Mouse (Mus musculus): ENCODE data around the gene Dhfr.

Gene Dhfr

GRCm38 (mm10) chr13:92393047-92393661 is 38.6 kb downstream of the Dhfr start:
- no peak for DNase-seq (ENCODE audit: low spot score)

- no peak for DNase-seq (ENCODE audit: low spot score)
These were observed 44.2 kb downstream of the Dhfr start for GRCm38 (mm10) chr13:92398491-92399384.

- DNase-seq (ENCODE audit: low spot score): peak; percentile 47
These were observed 47.5 kb downstream of the Dhfr start for GRCm38 (mm10) chr13:92402063-92402462.

DNA sequence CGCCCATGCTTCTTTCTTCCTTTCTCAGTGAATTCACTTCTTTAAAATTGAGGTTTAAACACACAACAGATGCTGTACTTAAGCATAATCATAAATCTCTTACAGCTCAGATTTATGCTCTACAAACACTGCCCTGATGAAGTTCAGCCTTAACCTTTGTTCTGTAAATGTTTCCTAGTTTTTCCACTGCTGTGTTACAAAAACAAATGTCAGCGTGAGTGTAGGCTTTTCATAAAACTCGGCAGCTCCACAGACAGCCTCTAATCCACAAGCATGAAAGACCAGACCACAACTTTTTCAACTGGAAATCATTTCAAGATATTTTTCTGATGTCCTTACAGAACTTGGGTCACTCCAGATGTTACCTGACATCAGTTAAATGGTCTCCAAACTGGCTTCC is 49.0 kb downstream of the Dhfr start:
- DNase-seq (ENCODE audit: low spot score): no peak

GRCm38 (mm10) chr13:92410486-92410885 is 56.0 kb downstream of the Dhfr start:
- DNase-seq (ENCODE audit: low spot score): no peak

DNA sequence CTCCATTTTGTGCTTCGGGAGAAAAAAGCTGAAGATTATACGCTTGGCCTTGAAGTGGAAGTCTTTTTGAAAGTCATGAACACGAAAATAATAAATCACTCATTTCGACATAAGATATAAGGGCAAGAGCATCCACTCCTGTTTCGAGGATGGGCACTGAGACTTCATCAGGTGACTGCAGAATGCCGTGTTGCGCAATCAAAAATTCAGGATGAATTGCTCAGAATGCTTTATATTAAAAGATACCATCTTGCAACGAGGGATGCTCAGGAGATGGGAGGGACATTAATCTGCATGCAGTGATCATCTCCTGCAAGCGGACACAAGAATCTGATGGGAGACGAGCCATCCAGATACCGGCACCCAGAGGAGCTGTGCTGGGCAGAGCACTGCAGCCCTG is 65.1 kb downstream of the Dhfr start:
- DNase-seq (ENCODE audit: low spot score): no peak

- DNase-seq (ENCODE audit: low spot score): no peak
These were observed 69.2 kb downstream of the Dhfr start for GRCm38 (mm10) chr13:92423711-92424110.

- peak; percentile 80 for DNase-seq (ENCODE audit: low spot score)
These were observed 71.3 kb downstream of the Dhfr start, which contains the start of gene Ankrd34b for GRCm38 (mm10) chr13:92425758-92426264. TSS of gene Ankrd34b (plus strand) at chr13:92425896.

DNA sequence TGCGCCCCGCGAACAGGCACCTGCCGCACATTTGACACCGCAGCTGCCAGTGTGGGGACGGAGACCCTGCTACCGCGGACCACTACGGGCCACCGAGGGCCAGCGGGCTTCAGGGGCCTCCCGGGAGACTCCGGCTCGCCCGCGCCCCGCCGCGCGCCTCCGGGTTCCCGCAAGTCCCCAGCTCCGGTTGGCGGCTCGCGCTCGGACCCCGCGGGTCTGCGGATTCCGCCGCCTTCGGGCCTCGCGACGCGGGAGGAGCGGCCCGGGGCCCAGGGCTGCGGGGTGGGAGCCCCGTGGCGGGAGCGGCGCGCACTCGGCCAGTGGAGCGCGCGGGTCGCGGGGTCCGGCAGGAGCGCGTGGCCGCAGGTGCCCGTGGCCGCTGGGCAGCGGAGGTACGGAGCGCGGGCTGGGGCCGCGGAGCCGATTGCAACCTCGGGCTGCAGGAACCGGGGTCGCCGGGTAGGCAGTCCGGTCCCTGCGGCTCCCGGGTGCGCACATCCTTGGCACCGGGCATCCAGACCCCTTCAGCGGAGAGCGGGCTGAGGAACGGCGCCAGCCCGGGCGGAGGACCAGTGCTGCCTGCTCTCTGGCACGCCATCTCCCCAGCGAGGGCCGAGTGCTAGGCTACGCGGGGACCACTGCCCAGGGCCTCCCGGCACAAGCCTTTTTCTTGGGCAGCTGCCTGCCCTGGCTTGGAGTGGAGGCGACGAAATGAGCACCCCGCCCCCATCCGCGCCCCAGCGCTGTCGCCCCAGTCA is 71.9 kb downstream of the Dhfr start:
- DNase-seq (ENCODE audit: low spot score): peak; percentile 50

DNA sequence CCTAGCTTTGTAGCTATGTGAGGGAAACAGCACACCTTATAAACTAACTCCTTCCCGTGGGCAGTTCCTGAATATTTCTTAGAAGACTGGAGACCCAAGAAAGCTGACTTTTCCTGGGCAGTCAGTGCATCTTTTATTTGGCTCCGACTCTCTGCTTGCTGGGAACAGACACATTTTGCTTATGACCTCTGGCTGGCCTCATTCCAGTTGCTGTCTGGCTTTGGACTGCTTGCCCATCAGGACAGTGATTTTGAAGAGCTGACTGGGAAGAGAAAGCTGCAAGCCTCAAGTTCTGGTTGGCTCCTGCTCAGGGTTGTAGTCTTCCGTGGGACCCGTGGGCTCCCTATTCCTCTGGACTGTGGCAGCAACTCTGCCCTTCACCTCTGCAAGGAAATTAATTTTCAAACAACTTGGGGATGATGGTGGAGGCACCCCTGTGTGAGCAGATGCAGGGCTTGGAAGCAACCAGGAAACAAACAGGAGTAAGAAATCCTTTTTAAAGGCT is 72.9 kb downstream of the Dhfr start:
- no peak for DNase-seq (ENCODE audit: low spot score)
